Mouse (Mus musculus): ENCODE data around the gene Vps53. TPM values are rescaled to one million over a fixed set of nuclear protein-coding genes. Genes with fewer than 3 reads are reported as not detected.

Gene Vps53
- polyA plus RNA-seq, 1 experiment from 2014 or later, result 44.3 TPM

GRCm38 (mm10) chr11:76160251-76160650 lies 19.2 kb downstream of the Vps53 start:
- H3K27me3 ChIP-seq, result no peaks in the 10 kb centered on the region
- H3K9me3 ChIP-seq, result no peaks in the 10 kb centered on the region
- H3K36me3 ChIP-seq, result peaks cover 48% of the 10 kb centered on the region
- H3K4me1 ChIP-seq, result no peaks in the 10 kb centered on the region
- H3K9ac ChIP-seq, result no peak overlapping the region
- peak overlapping the region; percentile 30; the same call in 1 of the 2 replicates for H3K27ac ChIP-seq
- WGBS, result 25% methylated on average over 6 of the region's 6 CpGs
- H3K4me2 ChIP-seq, result no peak overlapping the region
- ATAC-seq (ENCODE audit: insufficient number of reproducible peaks, low FRiP score, low TSS enrichment, low read depth), result no peak
- H3K4me3 ChIP-seq, result no peak overlapping the region

GRCm38 (mm10) chr11:76158375-76158774 lies 21.1 kb downstream of the Vps53 start:
- H3K9ac ChIP-seq, result no peak overlapping the region
- H3K27me3 ChIP-seq, result no peaks in the 10 kb centered on the region
- H3K36me3 ChIP-seq, result peaks cover 45% of the 10 kb centered on the region
- no peak overlapping the region for H3K27ac ChIP-seq
- H3K4me1 ChIP-seq, result no peaks in the 10 kb centered on the region
- WGBS, result 86% methylated on average over 2 of the region's 2 CpGs
- H3K4me3 ChIP-seq, result no peak overlapping the region
- ATAC-seq (ENCODE audit: insufficient number of reproducible peaks, low FRiP score, low TSS enrichment, low read depth), result no peak
- no peaks in the 10 kb centered on the region for H3K9me3 ChIP-seq
- no peak overlapping the region for H3K4me2 ChIP-seq

- no peak for ATAC-seq (ENCODE audit: insufficient number of reproducible peaks, low FRiP score, low TSS enrichment, low read depth)
- 85% methylated on average over 2 of the region's 2 CpGs for WGBS
- Histone ChIP-seq H3K27me3 (no peaks in the 10 kb centered on the region), H3K4me2 (no peak overlapping the region), H3K4me3 (no peak overlapping the region), H3K4me1 (no peaks in the 10 kb centered on the region), H3K27ac (no peak overlapping the region), H3K36me3 (peaks cover 27% of the 10 kb centered on the region), H3K9ac (no peak overlapping the region), H3K9me3 (no peaks in the 10 kb centered on the region)
Observed at GRCm38 (mm10) chr11:76154861-76155260, 24.6 kb downstream of the Vps53 start.

GRCm38 (mm10) chr11:76154200-76154599 lies 25.2 kb downstream of the Vps53 start:
- Histone ChIP-seq H3K27me3 (no peaks in the 10 kb centered on the region), H3K36me3 (peaks cover 21% of the 10 kb centered on the region; the same call in 1 of the 2 replicates), H3K4me3 (no peak overlapping the region), H3K9ac (no peak overlapping the region), H3K9me3 (no peaks in the 10 kb centered on the region), H3K27ac (no peak overlapping the region), H3K4me2 (no peak overlapping the region), H3K4me1 (peaks cover 3% of the 10 kb centered on the region)
- ATAC-seq (ENCODE audit: insufficient number of reproducible peaks, low FRiP score, low TSS enrichment, low read depth), result no peak
- 93% methylated on average over 2 of the region's 2 CpGs for whole genome bisulfite sequencing

- H3K4me1 ChIP-seq, result peaks cover 11% of the 10 kb centered on the region
- H3K27me3 ChIP-seq, result no peaks in the 10 kb centered on the region
- H3K27ac ChIP-seq, result no peak overlapping the region
- no peak overlapping the region for H3K4me2 ChIP-seq
- 81% methylated on average over 5 of the region's 5 CpGs for WGBS
- no peaks in the 10 kb centered on the region for H3K9me3 ChIP-seq
- no peak for ATAC-seq (ENCODE audit: insufficient number of reproducible peaks, low FRiP score, low TSS enrichment, low read depth)
- no peak overlapping the region for H3K4me3 ChIP-seq
- H3K9ac ChIP-seq, result no peak overlapping the region
- 0 out of 2 replicates have a peak, but pooled peaks cover 20% of the 10 kb centered on the region for H3K36me3 ChIP-seq
Observed at GRCm38 (mm10) chr11:76153236-76153951, 26.1 kb downstream of the Vps53 start.

GRCm38 (mm10) chr11:76150980-76151379 lies 28.5 kb downstream of the Vps53 start:
- no peak overlapping the region for H3K27ac ChIP-seq
- no peak for ATAC-seq (ENCODE audit: insufficient number of reproducible peaks, low FRiP score, low TSS enrichment, low read depth)
- no peaks in the 10 kb centered on the region for H3K9me3 ChIP-seq
- H3K4me2 ChIP-seq, result no peak overlapping the region
- H3K4me1 ChIP-seq, result peaks cover 24% of the 10 kb centered on the region
- 33% methylated on average over 4 of the region's 4 CpGs for WGBS
- H3K36me3 ChIP-seq, result 0 out of 2 replicates have a peak, but pooled peaks cover 17% of the 10 kb centered on the region
- no peak overlapping the region for H3K9ac ChIP-seq
- H3K4me3 ChIP-seq, result no peak overlapping the region
- H3K27me3 ChIP-seq, result no peaks in the 10 kb centered on the region

- Histone ChIP-seq H3K4me2 (no peak overlapping the region), H3K9ac (no peak overlapping the region), H3K4me3 (no peak overlapping the region), H3K4me1 (peaks cover 24% of the 10 kb centered on the region), H3K27ac (peak overlapping the region; percentile 77), H3K36me3 (peaks cover 9% of the 10 kb centered on the region; the same call in 1 of the 2 replicates), H3K9me3 (no peaks in the 10 kb centered on the region), H3K27me3 (no peaks in the 10 kb centered on the region)
- 50% methylated on average over 8 of the region's 8 CpGs for WGBS
- no peak for ATAC-seq (ENCODE audit: insufficient number of reproducible peaks, low FRiP score, low TSS enrichment, low read depth)
Observed at GRCm38 (mm10) chr11:76148055-76149008, 31.1 kb downstream of the Vps53 start.

GRCm38 (mm10) chr11:76146187-76147010 lies 33.0 kb downstream of the Vps53 start:
- H3K27me3 ChIP-seq, result no peaks in the 10 kb centered on the region
- no peak overlapping the region for H3K27ac ChIP-seq
- H3K9me3 ChIP-seq, result no peaks in the 10 kb centered on the region
- peaks cover 24% of the 10 kb centered on the region for H3K4me1 ChIP-seq
- H3K4me2 ChIP-seq, result no peak overlapping the region
- WGBS, result 87% methylated on average over 8 of the region's 8 CpGs
- H3K9ac ChIP-seq, result no peak overlapping the region
- ATAC-seq (ENCODE audit: insufficient number of reproducible peaks, low FRiP score, low TSS enrichment, low read depth), result no peak
- no peak overlapping the region for H3K4me3 ChIP-seq
- H3K36me3 ChIP-seq, result peaks cover 5% of the 10 kb centered on the region; the same call in 1 of the 2 replicates

GRCm38 (mm10) chr11:76145169-76145568 lies 34.3 kb downstream of the Vps53 start:
- ATAC-seq (ENCODE audit: insufficient number of reproducible peaks, low FRiP score, low TSS enrichment, low read depth), result no peak
- WGBS, result 93% methylated on average over 1 of the region's 1 CpGs
- no peaks in the 10 kb centered on the region for H3K9me3 ChIP-seq
- H3K4me1 ChIP-seq, result peaks cover 24% of the 10 kb centered on the region
- H3K36me3 ChIP-seq, result peaks cover 5% of the 10 kb centered on the region; the same call in 1 of the 2 replicates
- no peak overlapping the region for H3K27ac ChIP-seq
- H3K4me3 ChIP-seq, result no peak overlapping the region
- no peaks in the 10 kb centered on the region for H3K27me3 ChIP-seq
- no peak overlapping the region for H3K4me2 ChIP-seq
- no peak overlapping the region for H3K9ac ChIP-seq

- Histone ChIP-seq H3K4me3 (no peak overlapping the region), H3K9ac (no peak overlapping the region), H3K4me1 (peaks cover 22% of the 10 kb centered on the region), H3K27me3 (no peaks in the 10 kb centered on the region), H3K4me2 (no peak overlapping the region), H3K9me3 (no peaks in the 10 kb centered on the region), H3K36me3 (peaks cover 5% of the 10 kb centered on the region; the same call in 1 of the 2 replicates), H3K27ac (no peak overlapping the region)
- WGBS, result 95% methylated on average over 8 of the region's 8 CpGs
- no peak for ATAC-seq (ENCODE audit: insufficient number of reproducible peaks, low FRiP score, low TSS enrichment, low read depth)
Observed at GRCm38 (mm10) chr11:76144386-76144785, 35.1 kb downstream of the Vps53 start.

GRCm38 (mm10) chr11:76137996-76138395 lies 41.5 kb downstream of the Vps53 start:
- Histone ChIP-seq H3K9me3 (no peaks in the 10 kb centered on the region), H3K4me3 (no peak overlapping the region), H3K4me1 (no peaks in the 10 kb centered on the region), H3K27ac (no peak overlapping the region), H3K27me3 (no peaks in the 10 kb centered on the region), H3K4me2 (no peak overlapping the region), H3K36me3 (peaks cover 37% of the 10 kb centered on the region), H3K9ac (no peak overlapping the region)
- WGBS, result 85% methylated on average over 3 of the region's 3 CpGs
- no peak for ATAC-seq (ENCODE audit: insufficient number of reproducible peaks, low FRiP score, low TSS enrichment, low read depth)
